Mouse (Mus musculus): ENCODE results near the gene Pdx1.
A peak's percentile ranks its signal among the peaks of the same experiment; 100 is the strongest.

Pdx1 gene

GRCm38 (mm10) chr5:147312830-147313685 lies 43.3 kb downstream of the Pdx1 start:
- DNase-seq (ENCODE audit: low read depth): no peak

DNA sequence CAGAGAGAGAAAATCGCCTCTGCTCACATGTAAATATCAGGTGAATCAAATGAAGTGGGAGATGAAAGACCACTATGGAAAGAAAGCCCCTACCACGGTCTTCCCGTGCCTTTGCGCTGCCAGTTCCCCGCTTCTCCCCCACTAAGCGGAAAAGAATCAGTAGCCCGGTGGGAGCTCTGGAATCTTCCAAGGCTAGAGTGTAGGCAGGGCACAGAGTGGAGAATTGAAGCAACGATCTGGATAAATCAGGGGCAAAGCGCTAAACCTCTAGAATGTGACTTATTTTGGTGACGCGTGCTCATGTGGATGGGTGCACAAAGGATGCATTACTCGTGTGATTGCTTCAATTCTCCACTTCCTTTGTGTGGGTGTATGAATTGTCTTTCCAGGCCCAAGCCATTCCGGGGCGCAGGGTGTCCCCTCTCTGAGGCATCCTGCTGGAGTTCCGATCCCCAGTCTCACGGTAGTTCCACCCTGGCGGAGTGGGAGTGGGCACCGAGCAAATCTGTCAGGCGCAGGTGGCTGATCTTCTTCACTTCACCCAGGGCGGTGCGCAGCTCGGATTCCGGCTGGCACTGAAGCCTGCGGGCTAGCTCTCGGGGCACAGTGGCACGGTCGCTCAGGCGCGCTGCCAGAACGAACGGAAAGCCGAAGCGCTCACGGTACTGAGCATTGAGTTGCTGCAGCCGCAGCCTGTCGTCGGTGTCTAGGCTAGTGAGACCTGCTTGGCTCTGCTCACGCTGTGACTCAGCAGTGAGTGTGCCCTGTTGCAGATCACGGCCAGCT lies 45.1 kb downstream of the Pdx1 start:
- no peak for DNase-seq (ENCODE audit: low read depth)

GRCm38 (mm10) chr5:147315432-147316075 lies 45.8 kb downstream of the Pdx1 start:
- no peak for DNase-seq (ENCODE audit: low read depth)

GRCm38 (mm10) chr5:147317321-147317720 lies 47.6 kb downstream of the Pdx1 start:
- DNase-seq (ENCODE audit: low read depth): no peak

GRCm38 (mm10) chr5:147317991-147318390 lies 48.2 kb downstream of the Pdx1 start:
- DNase-seq (ENCODE audit: low read depth): peak; percentile 29

DNA sequence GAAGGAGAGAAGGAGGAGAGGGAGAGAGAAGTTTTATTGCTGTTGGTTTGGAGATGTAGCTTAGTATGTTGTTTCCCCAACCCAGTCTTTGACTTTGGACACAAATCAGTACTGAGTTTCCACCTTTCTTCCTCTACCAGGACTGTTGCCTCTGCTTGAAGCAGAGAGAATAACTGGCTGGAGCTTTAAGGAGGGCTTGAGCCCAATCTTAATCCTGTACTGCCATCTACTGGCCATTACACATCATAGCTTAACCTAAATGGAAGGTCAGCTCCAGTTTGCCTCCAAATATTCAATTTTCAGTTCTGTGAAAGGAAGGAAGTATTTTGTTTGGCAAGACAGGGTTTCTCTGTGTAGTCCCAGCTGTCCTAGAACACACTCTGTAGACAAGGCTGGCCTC lies 49.9 kb downstream of the Pdx1 start:
- peak; percentile 74 for DNase-seq (ENCODE audit: low read depth)

DNA sequence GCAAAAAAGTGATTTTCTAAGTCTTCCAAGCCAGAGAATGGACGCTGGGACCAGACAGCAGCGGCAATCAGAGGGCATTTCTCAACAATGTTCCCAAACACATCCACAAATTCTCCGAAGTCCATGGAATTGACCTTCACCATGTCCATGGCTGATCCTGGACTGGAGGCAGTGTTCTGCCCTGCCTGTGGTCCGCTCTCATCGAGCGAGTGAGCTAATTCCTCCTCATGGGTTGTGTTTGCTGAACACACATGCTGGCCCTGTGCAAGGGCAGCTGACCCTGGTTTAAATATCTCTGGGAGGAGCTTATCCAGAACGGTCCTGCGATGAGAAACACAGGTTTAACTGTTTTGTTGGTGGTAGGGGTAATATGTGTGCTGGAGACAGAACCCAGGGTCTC lies 52.4 kb downstream of the Pdx1 start, which contains the start of gene Urad:
Gene Urad (minus strand): TSS at position 258 of the 400 bp plus-strand sequence.
- DNase-seq (ENCODE audit: low read depth): no peak

GRCm38 (mm10) chr5:147323237-147323917 lies 53.6 kb downstream of the Pdx1 start:
- DNase-seq (ENCODE audit: low read depth): peak; percentile 81
